Mouse (Mus musculus): Measurements from ENCODE around the gene Wnt2. TPM values are rescaled to one million over a fixed set of nuclear protein-coding genes. Genes with fewer than 3 reads are reported as not detected.

Wnt2 gene
- polyA plus RNA-seq (2015; fragmentation: Nextera tagmentation; extraction: Ambion mirVana) = 2.9 and 3.2 TPM in 2 replicates

- peak; percentile 23; the same call in 1 of the 2 replicates for ATAC-seq (ENCODE audit: insufficient read depth, low FRiP score)
- Histone ChIP-seq H3K9ac (ENCODE audit: low read length) (peak within 1 kb of the TSS; percentile 65), H3K27ac (ENCODE audit: low read length) (no peak within 1 kb of the TSS), H3K36me3 (ENCODE audit: control insufficient read depth, insufficient read depth, low read length) (no peaks in the 10 kb centered on the region), H3K9me3 (replicated peaks; ENCODE audit: control insufficient read depth, low read length) (no peaks in the 10 kb centered on the region), H3K4me1 (ENCODE audit: control insufficient read depth, insufficient read depth, low read length) (peaks cover 13% of the 10 kb centered on the region), H3K27me3 (ENCODE audit: control insufficient read depth, insufficient read depth, low read length) (peaks cover 33% of the 10 kb centered on the region), H3K4me3 (replicated peaks; ENCODE audit: low read length) (peak within 1 kb of the TSS; percentile 55), H3K4me2 (ENCODE audit: low read depth, low read length) (peak within 1 kb of the TSS; percentile 91)
- WGBS = under 1% methylated on average over 47 of the region's 47 CpGs
These were observed at the start of gene Wnt2 for GRCm38 (mm10) chr6:18029746-18030656. Wnt2 (minus strand) TSS chr6:18030585.

- H3K27ac ChIP-seq (ENCODE audit: low read length) = no peak overlapping the region
- no peaks in the 10 kb centered on the region for H3K9me3 ChIP-seq (replicated peaks; ENCODE audit: control insufficient read depth, low read length)
- 11% methylated on average over 1 of the region's 1 CpGs for WGBS
- no peak overlapping the region for H3K4me3 ChIP-seq (replicated peaks; ENCODE audit: low read length)
- no peak for ATAC-seq (ENCODE audit: insufficient read depth, low FRiP score)
- no peaks in the 10 kb centered on the region for H3K4me1 ChIP-seq (ENCODE audit: control insufficient read depth, insufficient read depth, low read length)
- H3K4me2 ChIP-seq (ENCODE audit: low read depth, low read length) = no peak overlapping the region
- no peaks in the 10 kb centered on the region for H3K36me3 ChIP-seq (ENCODE audit: control insufficient read depth, insufficient read depth, low read length)
- no peak overlapping the region for H3K9ac ChIP-seq (ENCODE audit: low read length)
- no peaks in the 10 kb centered on the region for H3K27me3 ChIP-seq (ENCODE audit: control insufficient read depth, insufficient read depth, low read length)
These were observed 48.2 kb upstream of the Wnt2 start for GRCm38 (mm10) chr6:18078615-18079014.

GRCm38 (mm10) chr6:18076986-18077385 is 46.6 kb upstream of the Wnt2 start:
- H3K9me3 ChIP-seq (replicated peaks; ENCODE audit: control insufficient read depth, low read length) = no peaks in the 10 kb centered on the region
- H3K27me3 ChIP-seq (ENCODE audit: control insufficient read depth, insufficient read depth, low read length) = no peaks in the 10 kb centered on the region
- 77% methylated on average over 7 of the region's 7 CpGs for WGBS
- H3K27ac ChIP-seq (ENCODE audit: low read length) = no peak overlapping the region
- H3K4me2 ChIP-seq (ENCODE audit: low read depth, low read length) = no peak overlapping the region
- H3K9ac ChIP-seq (ENCODE audit: low read length) = no peak overlapping the region
- ATAC-seq (ENCODE audit: insufficient read depth, low FRiP score) = no peak
- H3K4me1 ChIP-seq (ENCODE audit: control insufficient read depth, insufficient read depth, low read length) = no peaks in the 10 kb centered on the region
- no peaks in the 10 kb centered on the region for H3K36me3 ChIP-seq (ENCODE audit: control insufficient read depth, insufficient read depth, low read length)
- H3K4me3 ChIP-seq (replicated peaks; ENCODE audit: low read length) = no peak overlapping the region

GRCm38 (mm10) chr6:18076577-18076976 is 46.2 kb upstream of the Wnt2 start:
- H3K27ac ChIP-seq (ENCODE audit: low read length) = no peak overlapping the region
- no peaks in the 10 kb centered on the region for H3K9me3 ChIP-seq (replicated peaks; ENCODE audit: control insufficient read depth, low read length)
- 18% methylated on average over 5 of the region's 5 CpGs for WGBS
- peak; percentile 58; the same call in 1 of the 2 replicates for ATAC-seq (ENCODE audit: insufficient read depth, low FRiP score)
- H3K9ac ChIP-seq (ENCODE audit: low read length) = no peak overlapping the region
- H3K36me3 ChIP-seq (ENCODE audit: control insufficient read depth, insufficient read depth, low read length) = no peaks in the 10 kb centered on the region
- H3K4me2 ChIP-seq (ENCODE audit: low read depth, low read length) = no peak overlapping the region
- no peak overlapping the region for H3K4me3 ChIP-seq (replicated peaks; ENCODE audit: low read length)
- no peaks in the 10 kb centered on the region for H3K27me3 ChIP-seq (ENCODE audit: control insufficient read depth, insufficient read depth, low read length)
- H3K4me1 ChIP-seq (ENCODE audit: control insufficient read depth, insufficient read depth, low read length) = no peaks in the 10 kb centered on the region

GRCm38 (mm10) chr6:18057899-18058298 is 27.5 kb upstream of the Wnt2 start:
- Histone ChIP-seq H3K9me3 (replicated peaks; ENCODE audit: control insufficient read depth, low read length) (no peaks in the 10 kb centered on the region), H3K27ac (ENCODE audit: low read length) (no peak overlapping the region), H3K36me3 (ENCODE audit: control insufficient read depth, insufficient read depth, low read length) (no peaks in the 10 kb centered on the region), H3K4me1 (ENCODE audit: control insufficient read depth, insufficient read depth, low read length) (no peaks in the 10 kb centered on the region), H3K27me3 (ENCODE audit: control insufficient read depth, insufficient read depth, low read length) (no peaks in the 10 kb centered on the region), H3K4me2 (ENCODE audit: low read depth, low read length) (no peak overlapping the region), H3K9ac (ENCODE audit: low read length) (no peak overlapping the region), H3K4me3 (replicated peaks; ENCODE audit: low read length) (no peak overlapping the region)
- 84% methylated on average over 4 of the region's 4 CpGs for WGBS
- ATAC-seq (ENCODE audit: insufficient read depth, low FRiP score) = no peak

- no peaks in the 10 kb centered on the region for H3K36me3 ChIP-seq (ENCODE audit: control insufficient read depth, insufficient read depth, low read length)
- H3K27me3 ChIP-seq (ENCODE audit: control insufficient read depth, insufficient read depth, low read length) = no peaks in the 10 kb centered on the region
- H3K9ac ChIP-seq (ENCODE audit: low read length) = no peak overlapping the region
- H3K4me1 ChIP-seq (ENCODE audit: control insufficient read depth, insufficient read depth, low read length) = no peaks in the 10 kb centered on the region
- no peaks in the 10 kb centered on the region for H3K9me3 ChIP-seq (replicated peaks; ENCODE audit: control insufficient read depth, low read length)
- no peak for ATAC-seq (ENCODE audit: insufficient read depth, low FRiP score)
- no peak overlapping the region for H3K4me3 ChIP-seq (replicated peaks; ENCODE audit: low read length)
- no peak overlapping the region for H3K4me2 ChIP-seq (ENCODE audit: low read depth, low read length)
- H3K27ac ChIP-seq (ENCODE audit: low read length) = no peak overlapping the region
- WGBS = 66% methylated on average over 5 of the region's 5 CpGs
These were observed 21.3 kb upstream of the Wnt2 start for GRCm38 (mm10) chr6:18051702-18052101.

- H3K9me3 ChIP-seq (replicated peaks; ENCODE audit: control insufficient read depth, low read length) = no peaks in the 10 kb centered on the region
- no peak overlapping the region for H3K4me3 ChIP-seq (replicated peaks; ENCODE audit: low read length)
- H3K9ac ChIP-seq (ENCODE audit: low read length) = no peak overlapping the region
- no peak overlapping the region for H3K4me2 ChIP-seq (ENCODE audit: low read depth, low read length)
- no peaks in the 10 kb centered on the region for H3K4me1 ChIP-seq (ENCODE audit: control insufficient read depth, insufficient read depth, low read length)
- WGBS = 79% methylated on average over 4 of the region's 4 CpGs
- no peak for ATAC-seq (ENCODE audit: insufficient read depth, low FRiP score)
- H3K27ac ChIP-seq (ENCODE audit: low read length) = no peak overlapping the region
- no peaks in the 10 kb centered on the region for H3K36me3 ChIP-seq (ENCODE audit: control insufficient read depth, insufficient read depth, low read length)
- no peaks in the 10 kb centered on the region for H3K27me3 ChIP-seq (ENCODE audit: control insufficient read depth, insufficient read depth, low read length)
These were observed 13.9 kb upstream of the Wnt2 start for GRCm38 (mm10) chr6:18044299-18044698.

- 74% methylated on average over 5 of the region's 5 CpGs for WGBS
- Histone ChIP-seq H3K27ac (ENCODE audit: low read length) (no peak overlapping the region), H3K9ac (ENCODE audit: low read length) (no peak overlapping the region), H3K4me1 (ENCODE audit: control insufficient read depth, insufficient read depth, low read length) (no peaks in the 10 kb centered on the region), H3K9me3 (replicated peaks; ENCODE audit: control insufficient read depth, low read length) (no peaks in the 10 kb centered on the region), H3K36me3 (ENCODE audit: control insufficient read depth, insufficient read depth, low read length) (no peaks in the 10 kb centered on the region), H3K27me3 (ENCODE audit: control insufficient read depth, insufficient read depth, low read length) (no peaks in the 10 kb centered on the region), H3K4me3 (replicated peaks; ENCODE audit: low read length) (no peak overlapping the region), H3K4me2 (ENCODE audit: low read depth, low read length) (no peak overlapping the region)
- ATAC-seq (ENCODE audit: insufficient read depth, low FRiP score) = no peak
These were observed 12.8 kb upstream of the Wnt2 start for GRCm38 (mm10) chr6:18043172-18043571.

GRCm38 (mm10) chr6:18032271-18032670 is 1.9 kb upstream of the Wnt2 start:
- Histone ChIP-seq H3K4me1 (ENCODE audit: control insufficient read depth, insufficient read depth, low read length) (peaks cover 13% of the 10 kb centered on the region), H3K4me3 (replicated peaks; ENCODE audit: low read length) (peak overlapping the region; percentile 53), H3K36me3 (ENCODE audit: control insufficient read depth, insufficient read depth, low read length) (no peaks in the 10 kb centered on the region), H3K27ac (ENCODE audit: low read length) (no peak overlapping the region), H3K27me3 (ENCODE audit: control insufficient read depth, insufficient read depth, low read length) (peaks cover 33% of the 10 kb centered on the region), H3K9me3 (replicated peaks; ENCODE audit: control insufficient read depth, low read length) (no peaks in the 10 kb centered on the region), H3K4me2 (ENCODE audit: low read depth, low read length) (peak overlapping the region; percentile 91), H3K9ac (ENCODE audit: low read length) (peak overlapping the region; percentile 63)
- WGBS = 28% methylated on average over 6 of the region's 6 CpGs
- no peak for ATAC-seq (ENCODE audit: insufficient read depth, low FRiP score)
